7 mouse cellular contexts compared by ENCODE assay signal in the genomic region with DNA sequence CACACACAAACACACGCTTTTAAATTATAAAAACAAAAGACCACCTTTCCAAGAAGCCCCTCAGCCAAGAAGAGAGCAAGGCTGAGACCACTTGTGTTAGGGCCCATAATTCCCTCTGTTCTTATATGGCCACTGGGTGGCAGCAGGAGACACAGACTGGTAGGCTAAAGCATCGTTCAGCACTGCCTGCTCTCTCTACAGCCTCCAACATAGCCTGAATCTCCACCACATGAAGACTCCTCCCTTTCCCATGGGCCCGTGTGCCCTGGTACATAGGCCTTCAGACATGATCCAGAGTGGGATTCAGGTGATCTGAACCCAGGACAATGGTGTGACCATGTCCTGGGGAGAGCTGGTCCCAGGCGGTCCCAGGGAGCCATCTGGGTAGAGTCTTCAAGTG. TPM values are rescaled to one million over a fixed set of nuclear protein-coding genes. Genes with fewer than 3 reads are reported as not detected.
A peak's percentile ranks its signal among the peaks of the same experiment; 100 is the strongest.
DNase-seq lines count a peak whose midpoint lies in the region; ATAC-seq and TF ChIP-seq lines count a peak whose summit lies in the region.

No protein-coding gene starts in this region.

- ATAC-seq in embryonic facial prominence, embryonic 15.5 days (ENCODE audit: insufficient number of reproducible peaks, low FRiP score, low TSS enrichment, low read depth), result peak; percentile 76
- peak; percentile 68 for ATAC-seq in lung, embryonic 14.5 days (ENCODE audit: insufficient read depth)

- no peaks in the 10 kb centered on the region for H3K36me3 ChIP-seq in ES-Bruce4 (ENCODE audit: control insufficient read depth, insufficient read depth, low read length, poor library complexity, severe bottlenecking)
- peaks cover 22% of the 10 kb centered on the region; the same call in 1 of the 2 replicates for H3K36me3 ChIP-seq in embryonic facial prominence, embryonic 15.5 days
- H3K36me3 ChIP-seq in hindbrain, embryonic 10.5 days, result peaks cover 35% of the 10 kb centered on the region
- H3K36me3 ChIP-seq in lung, embryonic 14.5 days (ENCODE audit: insufficient read depth), result peaks cover 31% of the 10 kb centered on the region

- H3K4me2 ChIP-seq in embryonic facial prominence, embryonic 15.5 days (replicated peaks), result no peak overlapping the region
- H3K4me2 ChIP-seq in lung, embryonic 14.5 days, result no peak overlapping the region

- H3K4me1 ChIP-seq in ES-Bruce4 (ENCODE audit: control insufficient read depth, insufficient read depth, low read length), result no peaks in the 10 kb centered on the region
- H3K4me1 ChIP-seq in embryonic facial prominence, embryonic 15.5 days, result peaks cover 29% of the 10 kb centered on the region
- peaks cover 12% of the 10 kb centered on the region for H3K4me1 ChIP-seq in hindbrain, embryonic 10.5 days (replicated peaks)
- H3K4me1 ChIP-seq in lung, embryonic 14.5 days (ENCODE audit: insufficient read depth), result no peaks in the 10 kb centered on the region

- no peak overlapping the region for H3K4me3 ChIP-seq in ES-Bruce4 (ENCODE audit: low read depth, low read length)
- no peak overlapping the region for H3K4me3 ChIP-seq in embryonic facial prominence, embryonic 15.5 days (replicated peaks)
- H3K4me3 ChIP-seq in hindbrain, embryonic 10.5 days, result no peak overlapping the region
- no peak overlapping the region for H3K4me3 ChIP-seq in lung, embryonic 14.5 days (ENCODE audit: low read depth, low read length)

- no peak for TF ChIP-seq POLR2A in ES-Bruce4 (IDR thresholded peaks at IDR 0.05; ENCODE audit: insufficient read depth, low read length)

- no peak overlapping the region for H3K9ac ChIP-seq in ES-Bruce4 (ENCODE audit: low read depth, poor library complexity, severe bottlenecking)
- H3K9ac ChIP-seq in embryonic facial prominence, embryonic 15.5 days, result no peak overlapping the region
- H3K9ac ChIP-seq in lung, embryonic 14.5 days, result no peak overlapping the region

- no peaks in the 10 kb centered on the region for H3K27me3 ChIP-seq in ES-Bruce4 (ENCODE audit: control insufficient read depth, insufficient read depth, low read length, poor library complexity, severe bottlenecking)
- no peaks in the 10 kb centered on the region for H3K27me3 ChIP-seq in embryonic facial prominence, embryonic 15.5 days
- H3K27me3 ChIP-seq in hindbrain, embryonic 10.5 days (ENCODE audit: insufficient read depth, poor library complexity, severe bottlenecking), result no peaks in the 10 kb centered on the region
- no peaks in the 10 kb centered on the region for H3K27me3 ChIP-seq in lung, embryonic 14.5 days (ENCODE audit: insufficient read depth, low read length)

- TF ChIP-seq CTCF in ES-Bruce4 (IDR thresholded peaks at IDR 0.05; ENCODE audit: low read depth, low read length), result peak; percentile 87
- peak; percentile 89 for TF ChIP-seq CTCF in lung, embryonic 14.5 days (IDR thresholded peaks at IDR 0.05; ENCODE audit: low read depth)

- H3K9me3 ChIP-seq in ES-Bruce4 (replicated peaks; ENCODE audit: control insufficient read depth, insufficient read depth, low read length, poor library complexity, severe bottlenecking), result no peaks in the 10 kb centered on the region
- no peaks in the 10 kb centered on the region for H3K9me3 ChIP-seq in embryonic facial prominence, embryonic 15.5 days (replicated peaks)
- no peaks in the 10 kb centered on the region for H3K9me3 ChIP-seq in hindbrain, embryonic 10.5 days
- H3K9me3 ChIP-seq in lung, embryonic 14.5 days (ENCODE audit: low read depth, low read length), result no peaks in the 10 kb centered on the region

- WGBS in embryonic facial prominence, embryonic 15.5 days, result 25% methylated on average over 4 of the region's 4 CpGs
- 32% methylated on average over 4 of the region's 4 CpGs for WGBS in hindbrain, embryonic 10.5 days
- 27% methylated on average over 4 of the region's 4 CpGs for WGBS in lung, embryonic 14.5 days

- no peak overlapping the region for H3K27ac ChIP-seq in ES-Bruce4 (ENCODE audit: insufficient read depth, low read length)
- peak overlapping the region; percentile 78; the same call in 1 of the 2 replicates for H3K27ac ChIP-seq in embryonic facial prominence, embryonic 15.5 days (replicated peaks)
- no peak overlapping the region for H3K27ac ChIP-seq in hindbrain, embryonic 10.5 days
- H3K27ac ChIP-seq in lung, embryonic 14.5 days (ENCODE audit: low read depth), result no peak overlapping the region

- peak; percentile 68 for DNase-seq in adipocyte (ENCODE audit: low spot score)
- peak; percentile 60 for DNase-seq in hindbrain, embryonic 10.5 days (ENCODE audit: low spot score)
- DNase-seq in layer of hippocampus, adult 9-10 months (ENCODE audit: low spot score), result peak; percentile 38
- peak; percentile 87 for DNase-seq in lung, embryonic 14.5 days
- DNase-seq in retina, postnatal 1 day, result peak; percentile 79

- no peak for TF ChIP-seq EP300 in ES-Bruce4 (IDR thresholded peaks at IDR 0.05; ENCODE audit: insufficient read depth, low read depth, low read length)

RNA-seq across cellular contexts. Expression of a gene that starts 24.9 kb away (rescaled TPM):
- polyA plus RNA-seq in ES-Bruce4 (2011; ENCODE audit: insufficient read depth, insufficient read length, low read depth, missing spikeins), result 2.2 and 4.1 TPM in 2 replicates
- polyA plus RNA-seq in embryonic facial prominence, embryonic 15.5 days (2015; fragmentation: Nextera tagmentation; extraction: Ambion mirVana), result 7.5 and 8.5 TPM in 2 replicates
- polyA plus RNA-seq in hindbrain, embryonic 10.5 days (2016; fragmentation: Nextera tagmentation; extraction: Ambion mirVana), result 2.0 TPM in 1 of 2 replicates, not detected in the other
- 1.9 TPM in 2 replicates for polyA plus RNA-seq in lung, embryonic 14.5 days (2014; fragmentation: Nextera tagmentation; extraction: Ambion mirVana)

RNA-seq across cellular contexts. Expression of a gene that starts 30.2 kb away (rescaled TPM):
- polyA plus RNA-seq in ES-Bruce4 (2011; ENCODE audit: insufficient read depth, insufficient read length, low read depth, missing spikeins), result 3.4 and 4.6 TPM in 2 replicates
- 133 and 145 TPM in 2 replicates for polyA plus RNA-seq in embryonic facial prominence, embryonic 15.5 days (2015; fragmentation: Nextera tagmentation; extraction: Ambion mirVana)
- 31.6 and 38.7 TPM in 2 replicates for polyA plus RNA-seq in hindbrain, embryonic 10.5 days (2016; fragmentation: Nextera tagmentation; extraction: Ambion mirVana)
- 88.6 and 97.8 TPM in 2 replicates for polyA plus RNA-seq in lung, embryonic 14.5 days (2014; fragmentation: Nextera tagmentation; extraction: Ambion mirVana)
